Mouse (Mus musculus): ENCODE measurements around the gene Dhx57. TPM values are rescaled to one million over a fixed set of nuclear protein-coding genes. Genes with fewer than 3 reads are reported as not detected.
"Not testable (repeated sequence)": the region's sequence is repeated elsewhere in the genome, so short reads cannot be mapped to it uniquely, and the experiment has no call there.

The Dhx57 gene
- polyA plus RNA-seq, 1 experiment = 5.0 TPM

GRCm38 (mm10) chr17:80289280-80290073 lies 799 bp downstream of the Dhx57 start:
- Histone ChIP-seq H3K36me3 (ENCODE audit: control insufficient read depth, insufficient read depth, low read length) (no peaks in the 10 kb centered on the region), H3K4me1 (ENCODE audit: control insufficient read depth, insufficient read depth, low read length) (peaks cover 4% of the 10 kb centered on the region), H3K4me3 (ENCODE audit: control insufficient read depth, low read depth, low read length) (peak overlapping the region; percentile 82), H3K27me3 (ENCODE audit: control insufficient read depth, insufficient read depth, low read length) (no peaks in the 10 kb centered on the region), H3K27ac (ENCODE audit: control insufficient read depth, insufficient read depth, low read depth, low read length) (peak overlapping the region; percentile 0)
- no peak for TF ChIP-seq POLR2A (IDR thresholded peaks at IDR 0.05; ENCODE audit: control insufficient read depth, low read depth, low read length)
- TF ChIP-seq CTCF (IDR thresholded peaks at IDR 0.05; ENCODE audit: control insufficient read depth, insufficient read depth, insufficient replicate concordance, low read depth, low read length) = no peak

- Histone ChIP-seq H3K27ac (ENCODE audit: control insufficient read depth, insufficient read depth, low read depth, low read length) (no peak overlapping the region), H3K4me3 (ENCODE audit: control insufficient read depth, low read depth, low read length) (no peak overlapping the region), H3K4me1 (ENCODE audit: control insufficient read depth, insufficient read depth, low read length) (peaks cover 4% of the 10 kb centered on the region), H3K36me3 (ENCODE audit: control insufficient read depth, insufficient read depth, low read length) (no peaks in the 10 kb centered on the region), H3K27me3 (ENCODE audit: control insufficient read depth, insufficient read depth, low read length) (no peaks in the 10 kb centered on the region)
- TF ChIP-seq POLR2A (IDR thresholded peaks at IDR 0.05; ENCODE audit: control insufficient read depth, low read depth, low read length) = no peak
- no peak for TF ChIP-seq CTCF (IDR thresholded peaks at IDR 0.05; ENCODE audit: control insufficient read depth, insufficient read depth, insufficient replicate concordance, low read depth, low read length)
Observed at GRCm38 (mm10) chr17:80288012-80288411, 2.3 kb downstream of the Dhx57 start.

- Histone ChIP-seq H3K27ac (ENCODE audit: control insufficient read depth, insufficient read depth, low read depth, low read length) (no peak overlapping the region), H3K36me3 (ENCODE audit: control insufficient read depth, insufficient read depth, low read length) (peaks cover 2% of the 10 kb centered on the region; the same call in 1 of the 2 replicates), H3K27me3 (ENCODE audit: control insufficient read depth, insufficient read depth, low read length) (no peaks in the 10 kb centered on the region), H3K4me1 (ENCODE audit: control insufficient read depth, insufficient read depth, low read length) (peaks cover 4% of the 10 kb centered on the region), H3K4me3 (ENCODE audit: control insufficient read depth, low read depth, low read length) (no peak overlapping the region)
- TF ChIP-seq CTCF (IDR thresholded peaks at IDR 0.05; ENCODE audit: control insufficient read depth, insufficient read depth, insufficient replicate concordance, low read depth, low read length) = no peak
- TF ChIP-seq POLR2A (IDR thresholded peaks at IDR 0.05; ENCODE audit: control insufficient read depth, low read depth, low read length) = no peak
Observed at GRCm38 (mm10) chr17:80284446-80284845, 5.8 kb downstream of the Dhx57 start.

GRCm38 (mm10) chr17:80279340-80280070 lies 10.8 kb downstream of the Dhx57 start:
- Histone ChIP-seq H3K27ac (ENCODE audit: control insufficient read depth, insufficient read depth, low read depth, low read length) (no peak overlapping the region), H3K4me3 (ENCODE audit: control insufficient read depth, low read depth, low read length) (no peak overlapping the region), H3K36me3 (ENCODE audit: control insufficient read depth, insufficient read depth, low read length) (peaks cover 2% of the 10 kb centered on the region), H3K4me1 (ENCODE audit: control insufficient read depth, insufficient read depth, low read length) (no peaks in the 10 kb centered on the region), H3K27me3 (ENCODE audit: control insufficient read depth, insufficient read depth, low read length) (no peaks in the 10 kb centered on the region)
- no peak for TF ChIP-seq POLR2A (IDR thresholded peaks at IDR 0.05; ENCODE audit: control insufficient read depth, low read depth, low read length)
- TF ChIP-seq CTCF (IDR thresholded peaks at IDR 0.05; ENCODE audit: control insufficient read depth, insufficient read depth, insufficient replicate concordance, low read depth, low read length) = no peak

- TF ChIP-seq CTCF (IDR thresholded peaks at IDR 0.05; ENCODE audit: control insufficient read depth, insufficient read depth, insufficient replicate concordance, low read depth, low read length) (no peak), POLR2A (IDR thresholded peaks at IDR 0.05; ENCODE audit: control insufficient read depth, low read depth, low read length) (no peak)
- Histone ChIP-seq H3K4me3 (ENCODE audit: control insufficient read depth, low read depth, low read length) (no peak overlapping the region), H3K27ac (ENCODE audit: control insufficient read depth, insufficient read depth, low read depth, low read length) (no peak overlapping the region), H3K4me1 (ENCODE audit: control insufficient read depth, insufficient read depth, low read length) (no peaks in the 10 kb centered on the region), H3K27me3 (ENCODE audit: control insufficient read depth, insufficient read depth, low read length) (no peaks in the 10 kb centered on the region), H3K36me3 (ENCODE audit: control insufficient read depth, insufficient read depth, low read length) (peaks cover 2% of the 10 kb centered on the region)
Observed at GRCm38 (mm10) chr17:80278255-80278654, 12.0 kb downstream of the Dhx57 start.

GRCm38 (mm10) chr17:80270622-80271021 lies 19.7 kb downstream of the Dhx57 start:
- not testable (repeated sequence) for H3K36me3 ChIP-seq (ENCODE audit: control insufficient read depth, insufficient read depth, low read length)

GRCm38 (mm10) chr17:80268151-80268550 lies 22.1 kb downstream of the Dhx57 start:
- peaks cover 3% of the 10 kb centered on the region; the same call in 1 of the 2 replicates for H3K36me3 ChIP-seq (ENCODE audit: control insufficient read depth, insufficient read depth, low read length)
- H3K27me3 ChIP-seq (ENCODE audit: control insufficient read depth, insufficient read depth, low read length) = no peaks in the 10 kb centered on the region
- TF ChIP-seq POLR2A (IDR thresholded peaks at IDR 0.05; ENCODE audit: control insufficient read depth, low read depth, low read length) = no peak
- TF ChIP-seq CTCF (IDR thresholded peaks at IDR 0.05; ENCODE audit: control insufficient read depth, insufficient read depth, insufficient replicate concordance, low read depth, low read length) = no peak
- no peak overlapping the region for H3K4me3 ChIP-seq (ENCODE audit: control insufficient read depth, low read depth, low read length)
- no peaks in the 10 kb centered on the region for H3K4me1 ChIP-seq (ENCODE audit: control insufficient read depth, insufficient read depth, low read length)
- no peak overlapping the region for H3K27ac ChIP-seq (ENCODE audit: control insufficient read depth, insufficient read depth, low read depth, low read length)

More at GRCm38 (mm10) chr17:80270622-80271021, 19.7 kb downstream of the Dhx57 start:
- H3K4me3 ChIP-seq (ENCODE audit: control insufficient read depth, low read depth, low read length); H3K27me3 ChIP-seq (ENCODE audit: control insufficient read depth, insufficient read depth, low read length); H3K27ac ChIP-seq (ENCODE audit: control insufficient read depth, insufficient read depth, low read depth, low read length); H3K4me1 ChIP-seq (ENCODE audit: control insufficient read depth, insufficient read depth, low read length): not testable (repeated sequence)
